Mouse (Mus musculus): ENCODE data around the gene Irgc1.

The Irgc1 gene

DNA sequence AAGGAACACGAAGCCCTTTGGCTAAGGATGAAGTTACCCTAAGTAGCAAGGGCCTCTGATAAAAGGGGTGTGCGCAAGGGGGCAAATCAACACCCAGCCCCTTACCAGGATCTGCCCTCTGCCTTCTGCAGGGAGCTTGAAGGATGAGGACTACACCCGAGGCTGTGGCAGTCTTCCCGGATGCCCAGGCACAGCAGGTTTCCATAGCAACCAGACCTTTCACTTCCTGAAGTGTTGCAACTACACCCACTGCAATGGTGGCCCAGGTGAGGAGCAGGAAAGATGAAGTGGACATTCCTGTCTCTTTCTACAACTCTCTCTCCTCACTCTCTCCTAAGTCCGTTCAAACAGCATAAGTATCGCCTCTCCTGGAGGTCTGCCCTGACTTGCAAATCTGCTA, 20.3 kb upstream of the Irgc1 start:
- peak; percentile 41 for DNase-seq (ENCODE audit: low read depth)

DNA sequence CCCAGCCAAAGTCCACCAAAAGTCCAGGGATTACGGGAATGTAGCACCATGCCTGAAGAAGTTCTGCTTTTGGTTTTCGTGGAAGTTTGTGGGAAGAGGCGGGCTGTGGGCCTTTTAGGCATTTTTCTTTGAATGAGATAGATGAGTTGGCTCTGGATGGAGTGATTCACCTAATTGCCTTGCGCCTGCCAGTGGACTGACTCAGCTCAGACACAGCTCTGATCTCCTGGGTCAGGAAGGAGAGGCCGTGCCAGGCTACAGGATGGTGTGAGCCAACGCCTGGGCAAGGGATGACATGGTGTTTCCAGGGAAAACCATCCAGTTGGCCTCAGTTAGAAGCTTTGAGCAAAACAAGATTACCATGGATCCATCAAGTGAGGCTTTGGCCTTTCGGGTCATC, 18.3 kb upstream of the Irgc1 start:
- DNase-seq (ENCODE audit: low read depth), result peak; percentile 11

- DNase-seq (ENCODE audit: low read depth), result peak; percentile 77
Observed at GRCm38 (mm10) chr7:24469126-24469525, 17.0 kb upstream of the Irgc1 start.

DNA sequence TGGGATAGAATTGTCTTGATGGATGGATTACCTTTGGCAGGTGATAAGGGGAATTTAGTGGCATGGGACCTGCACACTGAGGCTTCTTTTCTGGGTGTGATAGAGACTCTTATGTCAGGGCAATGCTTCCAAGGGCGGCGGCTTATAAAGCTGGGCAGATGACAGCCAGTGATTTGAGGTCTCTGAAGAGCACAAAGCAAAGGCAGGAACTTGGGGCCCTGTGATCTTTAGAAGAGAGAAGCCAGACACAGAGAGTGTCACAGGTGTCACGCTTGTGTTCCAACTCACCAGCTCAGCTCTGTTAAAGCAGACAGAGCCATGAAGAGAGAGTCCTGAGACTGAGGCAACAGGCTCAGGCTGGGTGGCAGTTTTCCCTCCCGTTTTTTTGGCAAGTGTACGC, 15.8 kb upstream of the Irgc1 start:
- peak; percentile 88 for DNase-seq (ENCODE audit: low read depth)

GRCm38 (mm10) chr7:24466835-24467234, 14.7 kb upstream of the Irgc1 start:
- no peak for DNase-seq (ENCODE audit: low read depth)

- DNase-seq (ENCODE audit: low read depth), result peak; percentile 60
Observed at GRCm38 (mm10) chr7:24462388-24463319, 10.6 kb upstream of the Irgc1 start, which contains the start of gene Plaur. TSS of gene Plaur (plus strand) at chr7:24462484.

- DNase-seq (ENCODE audit: low read depth), result peak; percentile 52
Observed at GRCm38 (mm10) chr7:24461376-24462051, 9.4 kb upstream of the Irgc1 start.

GRCm38 (mm10) chr7:24459843-24460242, 7.7 kb upstream of the Irgc1 start:
- DNase-seq (ENCODE audit: low read depth), result no peak

DNA sequence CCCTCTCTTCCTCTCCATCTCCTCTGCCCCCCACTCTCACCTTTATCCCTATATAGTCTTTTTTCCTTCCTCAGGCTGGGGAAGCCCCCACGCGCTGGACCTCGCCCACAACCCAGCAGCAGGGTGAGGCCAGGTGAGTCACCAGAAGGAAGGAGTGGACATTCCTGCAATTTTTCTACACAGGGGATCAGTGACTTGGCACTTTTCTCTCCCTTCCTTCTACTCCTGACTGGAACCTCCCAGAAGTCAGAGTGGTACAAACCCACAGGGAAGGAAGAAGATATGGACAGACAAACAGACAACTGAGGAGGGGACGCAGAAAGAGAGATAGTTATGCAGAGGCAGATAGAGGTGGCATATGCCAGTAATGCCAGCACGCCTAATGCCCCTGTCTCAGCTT, 7.3 kb upstream of the Irgc1 start:
- DNase-seq (ENCODE audit: low read depth), result no peak

DNA sequence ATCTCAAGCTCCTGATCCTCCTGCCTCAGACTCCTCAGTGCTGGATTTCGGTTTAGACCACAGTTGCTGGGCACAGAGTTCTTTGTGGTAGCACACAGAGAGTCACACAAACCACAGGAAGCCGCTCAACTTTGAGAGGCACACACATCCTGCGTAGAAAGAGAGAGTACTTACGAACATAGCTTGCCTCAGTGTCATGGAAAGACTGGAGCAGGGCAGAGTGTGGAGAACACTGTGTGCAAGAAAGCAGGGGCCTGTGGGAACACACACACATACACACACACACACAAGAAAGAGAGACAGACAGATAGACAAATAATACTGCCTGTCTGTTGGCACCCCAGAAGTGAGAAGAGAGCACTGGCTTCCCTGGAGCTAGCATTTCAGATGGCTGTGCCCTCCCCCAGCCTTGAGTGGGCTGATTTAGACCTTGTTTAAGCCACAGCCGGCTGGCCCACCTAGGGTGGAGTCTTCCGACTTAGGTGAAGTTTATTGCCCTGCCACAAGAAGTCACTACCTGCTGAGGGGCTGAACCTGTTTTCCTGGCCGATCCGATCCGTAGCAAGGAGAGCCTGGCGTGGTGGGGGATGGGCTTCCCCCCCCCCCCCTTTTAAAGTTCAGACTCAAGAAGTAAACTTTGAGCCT, 5.8 kb upstream of the Irgc1 start:
- peak; percentile 95 for DNase-seq (ENCODE audit: low read depth)

DNA sequence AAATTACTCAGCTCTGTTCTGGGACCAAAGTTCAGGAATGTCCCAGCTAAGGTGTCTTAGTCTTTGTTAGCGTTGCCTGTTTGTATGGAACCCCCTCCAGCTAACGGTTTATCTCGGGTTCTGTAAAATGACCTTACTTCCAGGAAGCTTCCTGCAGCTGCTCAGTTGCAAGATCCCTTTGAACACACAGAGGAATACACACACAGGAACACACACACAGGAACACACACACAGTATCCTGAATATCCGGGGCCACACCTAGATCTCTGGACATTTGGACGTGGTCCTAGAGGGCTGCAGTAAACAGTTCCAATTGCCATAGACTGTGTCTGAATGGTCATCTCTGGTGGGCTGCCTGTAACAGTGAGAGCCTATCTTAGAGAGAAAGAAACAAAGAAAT, 3.6 kb upstream of the Irgc1 start:
- DNase-seq (ENCODE audit: low read depth), result no peak

GRCm38 (mm10) chr7:24454199-24454598, 2.1 kb upstream of the Irgc1 start:
- DNase-seq (ENCODE audit: low read depth), result no peak

DNA sequence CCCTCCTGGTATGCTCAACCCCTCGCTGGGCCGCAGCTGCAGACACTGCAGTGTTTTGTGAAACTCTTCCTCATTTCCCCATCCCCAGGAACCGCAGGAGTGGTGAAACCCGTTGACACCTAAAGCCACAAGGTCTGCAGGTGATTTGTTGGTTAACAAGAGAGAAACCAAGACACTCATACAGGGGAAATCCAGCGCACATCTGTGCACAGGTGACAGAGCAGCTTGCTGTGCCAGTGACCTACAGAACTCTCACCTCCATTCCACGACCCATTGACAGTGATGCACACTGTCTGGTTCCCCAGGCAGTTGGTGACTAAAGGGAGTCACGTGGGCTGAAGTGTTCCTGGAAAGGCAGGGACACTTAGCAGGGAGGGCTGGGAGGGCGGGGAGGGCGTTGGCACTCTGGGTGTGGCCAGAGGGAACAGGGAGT, 1.5 kb downstream of the Irgc1 start:
- peak; percentile 64 for DNase-seq (ENCODE audit: low read depth)

DNA sequence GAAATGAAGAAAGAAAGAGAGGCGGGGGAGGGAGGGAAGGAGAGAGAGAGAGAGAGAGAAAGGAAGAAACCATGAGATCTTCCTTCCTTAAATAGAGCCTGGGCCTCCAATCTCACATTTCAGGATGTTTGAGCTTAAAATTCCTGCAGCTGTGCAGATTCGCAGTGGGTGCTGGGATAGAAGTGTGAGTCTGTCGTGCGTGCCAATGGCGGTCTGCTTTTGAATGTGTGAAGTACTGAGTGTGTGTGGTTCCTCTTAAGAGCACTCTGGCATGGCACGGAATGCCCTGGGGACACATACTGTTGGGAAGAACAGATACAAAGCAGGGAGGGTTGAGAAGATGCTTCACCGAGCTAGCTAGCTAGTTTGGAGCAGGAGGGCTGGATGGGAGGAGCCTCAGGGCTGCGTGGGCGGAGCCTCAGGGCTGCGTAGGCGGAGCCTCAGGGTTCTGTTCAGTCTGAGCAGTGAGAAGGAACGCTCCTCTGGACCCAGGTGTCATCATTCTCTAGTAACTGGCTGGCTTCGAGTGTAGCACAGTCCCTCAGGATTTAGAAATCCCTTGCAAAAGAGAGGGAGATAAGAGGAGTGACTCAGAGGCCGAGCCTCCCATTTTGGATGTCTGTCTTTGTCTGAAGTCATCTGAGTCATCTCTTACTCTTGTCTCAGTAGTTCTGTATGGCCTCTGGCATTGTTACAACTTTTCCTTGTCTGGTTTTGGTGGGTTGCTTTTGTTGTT, 3.1 kb downstream of the Irgc1 start:
- DNase-seq (ENCODE audit: low read depth), result no peak

DNA sequence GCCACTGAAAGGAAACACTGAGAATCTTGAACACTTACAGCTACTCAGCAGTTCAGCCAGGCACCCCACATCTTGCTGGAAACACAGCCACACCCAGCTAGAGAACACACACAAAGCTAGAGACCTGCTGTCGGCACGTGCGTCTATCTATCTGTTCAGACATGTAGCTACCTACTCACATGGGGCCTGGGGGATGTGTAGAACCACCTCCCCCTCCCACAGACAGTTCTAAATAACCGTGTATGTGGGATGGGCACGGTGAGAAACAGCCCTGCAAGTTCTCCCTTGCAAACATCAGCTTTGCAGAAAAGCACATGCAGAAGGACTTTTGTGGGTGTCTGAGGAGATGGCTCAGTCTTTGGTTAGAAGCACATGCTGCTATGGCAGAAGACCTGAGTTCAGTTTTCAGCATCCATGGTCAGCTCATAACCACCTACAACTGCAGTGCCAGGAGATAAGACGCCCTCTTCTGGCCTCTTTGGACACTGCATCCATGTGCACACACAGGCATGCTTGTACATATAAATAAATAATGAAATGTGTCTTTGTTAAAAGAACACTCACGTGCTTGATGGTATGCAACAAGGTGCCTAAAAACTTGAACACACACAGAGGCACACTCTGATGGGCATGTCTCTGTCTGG, 5.3 kb downstream of the Irgc1 start:
- DNase-seq (ENCODE audit: low read depth), result peak; percentile 72

DNA sequence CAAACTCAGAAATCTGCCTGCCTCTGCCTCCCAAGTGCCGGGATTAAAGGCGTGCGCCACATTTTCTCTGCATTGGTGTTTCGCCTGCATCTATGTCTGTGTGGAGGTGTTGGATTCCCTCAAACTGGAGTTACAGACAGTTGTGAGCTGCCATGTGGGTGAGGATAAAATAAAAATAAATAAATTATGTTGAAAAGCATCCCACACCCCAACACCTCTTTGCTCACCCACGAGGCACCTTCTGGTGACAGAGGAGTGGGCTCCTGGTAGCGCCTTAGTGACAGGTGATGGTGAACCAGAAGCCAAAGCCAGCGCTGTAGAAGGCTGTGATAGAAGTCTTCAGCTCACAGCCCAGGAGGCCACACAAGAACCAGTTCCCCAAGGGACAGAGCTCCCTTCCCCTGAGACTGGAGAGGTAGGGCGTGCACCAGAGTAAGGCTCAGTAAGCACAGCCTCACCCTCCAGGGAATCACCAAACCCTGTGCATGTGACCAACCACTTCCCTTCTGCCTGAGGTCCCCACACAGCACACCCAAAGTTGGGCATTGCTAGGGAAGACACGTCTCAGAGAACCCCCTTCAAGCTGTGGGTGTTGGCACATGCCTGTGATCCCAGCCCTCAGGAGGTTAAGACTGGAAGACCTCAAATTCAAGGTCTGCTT, 6.7 kb downstream of the Irgc1 start:
- DNase-seq (ENCODE audit: low read depth), result peak; percentile 67

- no peak for DNase-seq (ENCODE audit: low read depth)
Observed at GRCm38 (mm10) chr7:24442313-24442712, 9.8 kb downstream of the Irgc1 start.

DNA sequence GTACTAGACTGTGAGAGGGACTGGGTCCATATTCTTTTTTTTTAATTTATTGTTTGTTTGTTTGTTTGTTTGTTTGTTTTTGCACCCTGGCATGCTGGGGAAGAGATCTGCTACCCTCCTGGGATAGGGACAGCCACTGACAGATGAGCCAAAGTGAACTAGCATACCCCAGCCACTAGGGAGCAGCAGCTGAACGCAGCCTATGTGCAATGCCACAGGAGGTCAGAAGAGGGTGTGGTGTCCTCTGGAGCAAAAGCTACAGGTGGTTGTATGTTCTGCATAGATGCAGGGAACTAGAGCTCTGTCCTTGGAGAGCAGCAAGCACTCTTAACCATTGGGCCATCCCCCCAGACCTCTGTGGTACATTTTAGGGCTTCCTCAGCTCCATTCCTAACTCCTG, 10.3 kb downstream of the Irgc1 start:
- DNase-seq (ENCODE audit: low read depth), result peak; percentile 92

- peak; percentile 51 for DNase-seq (ENCODE audit: low read depth)
Observed at GRCm38 (mm10) chr7:24439891-24440290, 12.2 kb downstream of the Irgc1 start.

- no peak for DNase-seq (ENCODE audit: low read depth)
Observed at GRCm38 (mm10) chr7:24439191-24439590, 12.9 kb downstream of the Irgc1 start.

DNA sequence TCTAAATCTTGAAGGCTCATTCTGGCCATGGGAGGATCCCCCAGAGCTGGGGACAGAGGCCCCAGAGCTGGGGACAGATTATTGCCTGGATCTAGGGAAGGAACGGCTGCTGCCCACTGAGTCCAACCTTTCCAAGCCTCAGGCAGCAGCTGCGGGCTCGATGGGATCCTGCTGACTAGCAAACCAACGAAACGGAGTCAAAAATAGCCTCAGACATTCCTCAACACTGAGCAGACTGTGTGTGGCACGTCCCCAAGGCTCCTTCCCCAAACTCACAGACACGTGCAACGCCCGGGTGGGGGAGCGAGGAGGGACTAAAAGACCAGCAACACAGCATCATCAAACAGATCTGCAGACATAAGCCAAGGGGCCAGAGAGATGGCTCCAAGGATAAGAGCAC, 14.1 kb downstream of the Irgc1 start:
- no peak for DNase-seq (ENCODE audit: low read depth)

All from naive thymus-derived CD4-positive, alpha-beta T cell, adult 2 months (primary cell).